In the genomic region with DNA sequence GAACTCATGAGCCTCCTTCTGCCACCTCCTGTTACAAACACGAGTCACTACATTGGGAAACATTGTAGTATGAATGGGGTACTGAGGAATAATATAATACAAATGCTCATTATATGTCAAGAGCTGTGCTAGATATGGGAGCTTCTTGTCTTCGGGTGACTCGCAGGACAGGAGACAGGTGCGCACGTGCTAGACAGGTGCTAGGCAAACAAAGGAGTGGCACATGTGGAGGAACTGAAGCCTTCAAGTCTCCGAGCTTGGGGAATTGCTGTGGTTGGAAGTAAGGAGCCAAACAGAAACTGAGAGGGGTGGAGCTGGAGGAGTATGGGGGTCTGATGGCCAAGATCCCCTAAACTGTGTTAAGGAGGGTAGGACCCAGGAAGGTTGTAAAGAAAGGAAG, we compare ENCODE assay signal across 13 mouse cellular contexts.
"Had no signal": no experiment of that assay in that cellular context is flagged by ENCODE, and none has a peak within 500 bp of the region (broad histone marks: within the 10 kb centered on the region; RNA-seq: fewer than 3 reads in every experiment).

No protein-coding gene starts in this region.

- H3K9ac ChIP-seq: kidney, embryonic 15.5 days; liver, embryonic 13.5 days had no signal

- DNase-seq: kidney, adult 2 months; kidney, postnatal 14 days; layer of hippocampus, adult 9-11 months; layer of hippocampus, postnatal 36 days; liver, embryonic 13.5 days; lung, adult 2 months; midbrain, embryonic 14.5 days; thymus, postnatal 25 days had no signal

- H3K4me1 ChIP-seq: liver, embryonic 13.5 days had no signal

- H3K4me3 ChIP-seq: kidney, embryonic 15.5 days; layer of hippocampus, adult 2 months; left cerebral cortex, adult 2 months; liver, embryonic 13.5 days had no signal

- H3K27me3 ChIP-seq: kidney, embryonic 15.5 days; liver, embryonic 13.5 days had no signal

- H3K27ac ChIP-seq: kidney, embryonic 15.5 days; layer of hippocampus, adult 2 months; left cerebral cortex, adult 2 months; liver, embryonic 13.5 days had no signal

- H3K36me3 ChIP-seq: kidney, embryonic 15.5 days; liver, embryonic 13.5 days had no signal

- ATAC-seq: inflammation-experienced regulatory T-cells, adult 6 months; lung, postnatal 0 days had no signal

- H3K9me3 ChIP-seq: kidney, embryonic 15.5 days; liver, embryonic 13.5 days had no signal

- H3K4me2 ChIP-seq: kidney, embryonic 15.5 days; liver, embryonic 13.5 days had no signal
